Mouse (Mus musculus) embryonic facial prominence, embryonic 13.5 days (tissue): ENCODE results near the gene Ppfia3. TPM values are rescaled to one million over a fixed set of nuclear protein-coding genes. Genes with fewer than 3 reads are reported as not detected.

Experiments used
- ATAC-seq: fragments of 200-750 bp; cut with Nextera tagmentation; 2 replicates; pipeline ENCODE4 v1.8.0; 2017; ENCODE audit warnings: low read depth; ENCODE audit not compliant: insufficient number of reproducible peaks, insufficient read depth, low FRiP score, low TSS enrichment
- H3K27ac ChIP-seq: fragments of 300-500 bp; sonication (generic); 2 replicates; pipeline ENCODE4 v1.5.1; 2015; ENCODE audit warnings: moderate library complexity, mild to moderate bottlenecking, inconsistent platforms
- H3K27me3 ChIP-seq: fragments of 300-500 bp; sonication (generic); 2 replicates; pipeline ENCODE4 v1.6.1; 2015; ENCODE audit warnings: mild to moderate bottlenecking, inconsistent platforms
- H3K36me3 ChIP-seq: fragments of 300-500 bp; sonication (generic); 2 replicates; pipeline ENCODE4 v1.6.1; 2015; ENCODE audit warnings: mild to moderate bottlenecking, inconsistent platforms
- H3K4me1 ChIP-seq: fragments of 300-500 bp; sonication (generic); 2 replicates; pipeline ENCODE4 v1.6.1; 2015; ENCODE audit warnings: inconsistent platforms
- H3K4me2 ChIP-seq: fragments of 300-500 bp; sonication (generic); 2 replicates; pipeline ENCODE4 v1.6.1; 2015; ENCODE audit warnings: moderate library complexity, mild to moderate bottlenecking, inconsistent platforms
- H3K4me3 ChIP-seq: fragments of 300-500 bp; sonication (generic); 2 replicates; pipeline ENCODE4 v1.5.1; 2015; ENCODE audit warnings: mild to moderate bottlenecking, inconsistent platforms
- H3K9ac ChIP-seq: fragments of 300-500 bp; sonication (generic); 2 replicates; pipeline ENCODE4 v1.6.1; 2015; ENCODE audit warnings: mild to moderate bottlenecking, inconsistent platforms
- H3K9me3 ChIP-seq: fragments of 300-500 bp; sonication (generic); 2 replicates; pipeline ENCODE4 v1.6.1; 2016; ENCODE audit warnings: inconsistent platforms
- whole genome bisulfite sequencing: fragments of 180-500 bp; shearing (Covaris S2); methylation state at CpG from one replicate; pipeline ENCODE4 v1.1.7; 2015; ENCODE audit warnings: mixed read lengths; 5-methylcytosine and 5-hydroxymethylcytosine counted together
- polyA plus RNA-seq: library from polyadenylated mRNA; unstranded; fragments of >200 nt; fragmentation: Nextera tagmentation; extraction: Ambion mirVana; gene quantifications from 2 replicates; pipeline ENCODE4 v1.2.1, GENCODE M21; 2015

Gene Ppfia3
- polyA plus RNA-seq, 1 experiment from 2014 or later, result 8.2 TPM

DNA sequence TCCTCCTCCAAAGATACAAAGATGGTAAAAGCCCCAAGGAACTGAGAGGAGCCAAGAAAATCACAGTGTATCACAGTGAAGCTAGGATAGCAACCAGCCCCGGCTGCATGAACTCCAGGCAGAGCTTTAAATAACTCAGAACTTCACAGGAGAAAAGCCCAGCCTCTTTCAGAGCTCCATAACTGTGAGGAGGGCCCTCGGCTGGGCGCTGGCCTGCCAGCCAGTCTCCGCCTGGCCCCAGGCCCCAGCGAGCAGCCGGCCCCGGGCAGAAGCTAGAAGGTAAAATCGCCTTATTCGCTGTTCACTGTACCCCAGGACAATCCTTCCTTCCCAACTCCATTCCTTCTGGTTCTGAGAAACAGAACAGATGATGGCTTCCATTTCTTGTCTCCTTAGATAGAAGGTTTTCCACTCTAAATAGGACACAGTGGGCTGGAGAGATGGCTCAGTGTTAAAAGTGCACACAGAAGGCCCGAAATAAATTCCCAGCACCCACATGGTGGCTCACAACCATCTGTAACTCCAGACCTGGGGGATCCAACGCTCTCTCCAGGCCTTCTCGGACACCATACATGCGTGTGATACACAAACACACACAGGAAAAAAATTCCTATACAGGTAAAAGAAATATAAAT is 37.9 kb downstream of the Ppfia3 start:
- Histone ChIP-seq H3K9me3 (0 out of 2 replicates have a peak, but pooled peaks cover 3% of the 10 kb centered on the region), H3K27me3 (no peaks in the 10 kb centered on the region), H3K9ac (no peak overlapping the region), H3K36me3 (peaks cover 39% of the 10 kb centered on the region), H3K27ac (peak overlapping the region; percentile 23; the same call in 1 of the 2 replicates), H3K4me2 (no peak overlapping the region), H3K4me3 (no peak overlapping the region), H3K4me1 (peaks cover 19% of the 10 kb centered on the region)
- no peak for ATAC-seq
- WGBS, result 76% methylated on average over 13 of the region's 13 CpGs

- no peak for ATAC-seq
- H3K36me3 ChIP-seq, result peaks cover 64% of the 10 kb centered on the region
Measured at GRCm38 (mm10) chr7:45325800-45326199, 41.0 kb downstream of the Ppfia3 start.

GRCm38 (mm10) chr7:45323069-45323468 is 43.8 kb downstream of the Ppfia3 start:
- Histone ChIP-seq H3K27me3 (no peaks in the 10 kb centered on the region), H3K27ac (no peak overlapping the region), H3K4me3 (no peak overlapping the region), H3K9me3 (0 out of 2 replicates have a peak, but pooled peaks cover 3% of the 10 kb centered on the region), H3K36me3 (peaks cover 78% of the 10 kb centered on the region), H3K4me1 (no peaks in the 10 kb centered on the region), H3K9ac (no peak overlapping the region), H3K4me2 (no peak overlapping the region)
- no peak for ATAC-seq
- 90% methylated on average over 5 of the region's 5 CpGs for WGBS

More at GRCm38 (mm10) chr7:45325800-45326199, 41.0 kb downstream of the Ppfia3 start:
- Histone ChIP-seq H3K9me3 (0 out of 2 replicates have a peak, but pooled peaks cover 3% of the 10 kb centered on the region), H3K27me3 (no peaks in the 10 kb centered on the region), H3K27ac (no peak overlapping the region), H3K9ac (no peak overlapping the region), H3K4me3 (no peak overlapping the region), H3K4me2 (no peak overlapping the region), H3K4me1 (no peaks in the 10 kb centered on the region)

DNA sequence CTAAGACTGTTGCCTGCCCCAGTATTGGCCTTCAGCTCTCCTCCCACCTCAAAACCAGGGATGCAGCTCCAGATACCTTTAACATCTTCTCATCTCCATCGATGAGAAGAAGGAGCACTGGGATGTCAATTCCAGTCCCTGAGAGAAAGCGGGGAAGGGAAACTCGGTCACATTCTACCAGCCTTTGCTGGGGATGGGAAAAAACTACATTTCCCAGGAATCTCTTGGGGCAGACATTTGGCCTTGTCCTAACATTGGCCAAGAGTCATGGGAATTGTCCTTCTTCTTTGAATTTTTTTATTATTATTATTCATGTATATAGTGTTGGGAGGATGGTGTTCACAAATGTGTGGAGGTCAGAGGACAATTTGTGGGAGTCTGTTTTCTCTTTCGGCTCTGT is 44.6 kb downstream of the Ppfia3 start:
- no peak overlapping the region for H3K9ac ChIP-seq
- 0 out of 2 replicates have a peak, but pooled peaks cover 3% of the 10 kb centered on the region for H3K9me3 ChIP-seq
- H3K4me3 ChIP-seq, result no peak overlapping the region
- no peaks in the 10 kb centered on the region for H3K27me3 ChIP-seq
- no peak for ATAC-seq
- H3K36me3 ChIP-seq, result peaks cover 79% of the 10 kb centered on the region
- no peak overlapping the region for H3K4me2 ChIP-seq
- 89% methylated on average over 4 of the region's 4 CpGs for WGBS
- H3K4me1 ChIP-seq, result no peaks in the 10 kb centered on the region
- H3K27ac ChIP-seq, result no peak overlapping the region

DNA sequence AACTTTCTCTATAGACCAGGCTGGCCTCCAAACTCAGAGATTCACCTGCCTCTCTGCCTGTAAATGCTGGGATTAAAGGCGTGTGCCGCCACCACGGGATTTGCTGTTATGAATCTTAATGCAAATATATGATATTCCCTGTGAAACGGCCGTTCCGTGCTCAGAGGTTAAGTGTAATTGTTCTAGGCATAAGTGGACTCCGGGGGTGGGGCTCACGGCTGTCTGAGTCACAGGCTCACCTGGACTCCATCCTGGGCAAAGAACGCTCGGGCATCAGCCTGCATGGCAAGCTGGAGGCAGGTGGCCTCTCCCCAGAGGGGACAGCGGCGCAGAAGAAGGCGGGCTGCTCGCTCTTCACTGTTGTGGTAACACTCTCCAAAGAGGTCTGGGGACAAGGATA is 50.3 kb downstream of the Ppfia3 start:
- Histone ChIP-seq H3K4me2 (no peak overlapping the region), H3K27ac (no peak overlapping the region), H3K27me3 (no peaks in the 10 kb centered on the region), H3K36me3 (peaks cover 45% of the 10 kb centered on the region), H3K9ac (no peak overlapping the region), H3K9me3 (no peaks in the 10 kb centered on the region), H3K4me1 (peaks cover 14% of the 10 kb centered on the region), H3K4me3 (no peak overlapping the region)
- 92% methylated on average over 14 of the region's 14 CpGs for WGBS
- no peak for ATAC-seq

DNA sequence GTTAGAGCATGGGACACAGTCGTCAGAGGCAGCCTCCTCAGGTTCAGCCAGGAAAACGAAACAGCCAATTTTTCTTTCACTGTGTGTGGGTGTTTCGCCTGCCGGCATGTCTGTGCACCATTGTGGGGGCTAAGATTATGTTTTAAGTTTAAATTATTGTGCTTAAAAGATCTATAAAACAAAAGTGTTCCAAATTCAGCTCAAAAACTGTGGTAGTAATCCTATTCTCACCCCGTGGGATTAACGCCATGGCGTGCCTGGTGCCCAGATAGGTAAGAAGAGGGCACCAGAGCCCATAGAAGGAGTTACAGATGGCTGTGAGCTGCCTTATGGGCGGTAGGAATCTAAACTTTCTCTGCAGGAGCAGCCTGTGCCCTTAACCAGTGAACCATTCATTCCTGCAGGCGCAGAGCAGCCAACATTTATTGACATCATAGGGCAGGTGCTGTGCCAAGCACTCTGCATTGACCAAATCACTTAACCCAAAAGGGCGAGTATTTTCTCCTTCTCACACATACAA is 51.6 kb downstream of the Ppfia3 start:
- H3K9me3 ChIP-seq, result no peaks in the 10 kb centered on the region
- WGBS, result 89% methylated on average over 10 of the region's 10 CpGs
- H3K36me3 ChIP-seq, result peaks cover 47% of the 10 kb centered on the region
- no peak for ATAC-seq
- no peaks in the 10 kb centered on the region for H3K27me3 ChIP-seq
- no peak overlapping the region for H3K4me2 ChIP-seq
- H3K9ac ChIP-seq, result no peak overlapping the region
- H3K4me1 ChIP-seq, result peaks cover 14% of the 10 kb centered on the region
- no peak overlapping the region for H3K27ac ChIP-seq
- H3K4me3 ChIP-seq, result no peak overlapping the region

DNA sequence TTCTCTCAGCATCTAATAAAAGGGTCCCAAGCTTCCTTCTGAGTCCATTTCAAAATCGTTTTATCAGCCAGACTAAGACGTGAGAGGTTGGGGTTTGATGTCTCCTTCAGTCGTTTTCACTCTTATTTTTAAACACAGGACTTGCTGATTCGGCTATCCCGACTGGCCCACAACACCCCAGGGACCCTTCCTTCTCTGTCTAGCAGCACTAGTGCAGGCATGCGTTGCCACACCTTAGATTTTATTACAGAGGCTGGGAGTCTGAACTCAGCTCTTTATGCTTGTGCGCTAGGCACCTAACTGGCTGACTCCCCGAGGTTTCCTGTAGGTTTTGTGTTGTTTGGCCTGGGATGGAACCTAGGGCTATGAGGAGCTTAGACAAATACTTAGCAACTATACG is 53.3 kb downstream of the Ppfia3 start:
- H3K9me3 ChIP-seq, result no peaks in the 10 kb centered on the region
- H3K27me3 ChIP-seq, result no peaks in the 10 kb centered on the region
- H3K4me3 ChIP-seq, result no peak overlapping the region
- no peak for ATAC-seq
- peak overlapping the region; percentile 37; the same call in 1 of the 2 replicates for H3K9ac ChIP-seq
- H3K4me2 ChIP-seq, result peak overlapping the region; percentile 14; the same call in 1 of the 2 replicates
- peak overlapping the region; percentile 36; the same call in 1 of the 2 replicates for H3K27ac ChIP-seq
- H3K36me3 ChIP-seq, result peaks cover 42% of the 10 kb centered on the region
- 26% methylated on average over 9 of the region's 9 CpGs for WGBS
- H3K4me1 ChIP-seq, result peaks cover 14% of the 10 kb centered on the region

GRCm38 (mm10) chr7:45312686-45313453 is 53.9 kb downstream of the Ppfia3 start:
- peaks cover 42% of the 10 kb centered on the region for H3K36me3 ChIP-seq

GRCm38 (mm10) chr7:45312023-45312422 is 54.8 kb downstream of the Ppfia3 start:
- peaks cover 42% of the 10 kb centered on the region for H3K36me3 ChIP-seq
- H3K27me3 ChIP-seq, result no peaks in the 10 kb centered on the region
- H3K4me3 ChIP-seq, result no peak overlapping the region
- peaks cover 14% of the 10 kb centered on the region for H3K4me1 ChIP-seq
- H3K4me2 ChIP-seq, result no peak overlapping the region
- H3K9me3 ChIP-seq, result no peaks in the 10 kb centered on the region
- 55% methylated on average over 8 of the region's 8 CpGs for WGBS
- ATAC-seq, result no peak
- no peak overlapping the region for H3K9ac ChIP-seq
- no peak overlapping the region for H3K27ac ChIP-seq

More at GRCm38 (mm10) chr7:45312686-45313453, 53.9 kb downstream of the Ppfia3 start:
- no peaks in the 10 kb centered on the region for H3K9me3 ChIP-seq
- no peak overlapping the region for H3K4me3 ChIP-seq
- H3K4me2 ChIP-seq, result peak overlapping the region; percentile 14; the same call in 1 of the 2 replicates
- H3K27ac ChIP-seq, result peak overlapping the region; percentile 36; the same call in 1 of the 2 replicates
- H3K27me3 ChIP-seq, result no peaks in the 10 kb centered on the region
- peak overlapping the region; percentile 37; the same call in 1 of the 2 replicates for H3K9ac ChIP-seq
- peaks cover 14% of the 10 kb centered on the region for H3K4me1 ChIP-seq
- 14% methylated on average over 10 of the region's 10 CpGs for WGBS
- no peak for ATAC-seq

DNA sequence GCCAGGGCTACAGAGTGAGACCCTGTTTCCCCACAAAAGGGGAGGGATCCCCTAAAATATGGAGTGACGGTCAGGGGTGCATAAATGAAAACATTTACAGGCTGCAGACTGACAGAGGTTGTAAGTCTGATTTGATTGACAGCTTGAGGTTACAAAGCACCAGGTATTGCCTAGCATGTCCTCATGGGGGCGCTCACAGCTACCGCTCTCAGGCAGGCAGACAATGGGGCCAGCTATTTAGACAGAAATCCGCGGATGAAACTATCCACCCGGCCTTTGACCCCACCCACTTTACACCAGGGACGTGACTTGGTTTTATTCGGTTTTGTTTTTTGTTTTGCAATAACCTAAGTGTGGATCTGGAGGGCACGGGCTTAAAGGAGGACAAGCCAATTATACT is 57.4 kb downstream of the Ppfia3 start:
- Histone ChIP-seq H3K27ac (no peak overlapping the region), H3K9ac (no peak overlapping the region; the same call in 1 of the 2 replicates), H3K36me3 (peaks cover 28% of the 10 kb centered on the region), H3K4me1 (peaks cover 20% of the 10 kb centered on the region), H3K9me3 (no peaks in the 10 kb centered on the region), H3K27me3 (no peaks in the 10 kb centered on the region), H3K4me2 (no peak overlapping the region), H3K4me3 (no peak overlapping the region)
- no peak for ATAC-seq
- 12% methylated on average over 9 of the region's 9 CpGs for WGBS

- no peak overlapping the region for H3K4me3 ChIP-seq
- no peaks in the 10 kb centered on the region for H3K9me3 ChIP-seq
- no peak overlapping the region for H3K27ac ChIP-seq
- no peaks in the 10 kb centered on the region for H3K27me3 ChIP-seq
- 73% methylated on average over 15 of the region's 15 CpGs for WGBS
- H3K4me2 ChIP-seq, result no peak overlapping the region
- H3K9ac ChIP-seq, result no peak overlapping the region; the same call in 1 of the 2 replicates
- peaks cover 17% of the 10 kb centered on the region for H3K4me1 ChIP-seq
- no peak for ATAC-seq
- H3K36me3 ChIP-seq, result peaks cover 34% of the 10 kb centered on the region
Measured at GRCm38 (mm10) chr7:45308551-45309240, 58.1 kb downstream of the Ppfia3 start.
